2 mouse cellular contexts compared by ENCODE assay signal in genomic region chr7:132824346-132825022, GRCm38 (mm10).
TF ChIP-seq lines count a peak whose summit lies in the region.

No protein-coding gene starts in this region.

TF ChIP-seq in CH12.LX, 34 proteins besides CTCF, POLR2A, EP300 and RAD21 (continued from another document):
- TF ChIP-seq KAT2A (IDR thresholded peaks at IDR 0.05; ENCODE audit: insufficient replicate concordance, low read length) = no peak

TF ChIP-seq in myocyte, 11 proteins besides CTCF, POLR2A, EP300 and RAD21 (continued from another document):
- TF ChIP-seq SRF (IDR thresholded peaks at IDR 0.05; ENCODE audit: control insufficient read depth, insufficient read length, low read depth) (no peak), CEBPB (IDR thresholded peaks at IDR 0.05; ENCODE audit: insufficient read depth, poor library complexity, severe bottlenecking) (no peak), MYOG (IDR thresholded peaks at IDR 0.05; ENCODE audit: control insufficient read depth in 1 of 3, insufficient read depth in 1 of 3, insufficient read length in 2 of 3, low read depth in 2 of 3) (no peak), MAX (IDR thresholded peaks at IDR 0.05; ENCODE audit: low read depth) (no peak)
